In genomic region chr12:31917245-31917644, GRCm38 (mm10) we compare ENCODE assay signal across 9 mouse cellular contexts. TPM values are rescaled to one million over a fixed set of nuclear protein-coding genes. Genes with fewer than 3 reads are reported as not detected.
DNase-seq lines count a peak whose midpoint lies in the region; ATAC-seq and TF ChIP-seq lines count a peak whose summit lies in the region.
"Had no signal": no experiment of that assay in that cellular context is flagged by ENCODE, and none has a peak within 500 bp of the region (broad histone marks: within the 10 kb centered on the region; RNA-seq: fewer than 3 reads in every experiment).

No protein-coding gene starts in this region.

- no peak for TF ChIP-seq POLR2A in lung, adult 2 months (IDR thresholded peaks at IDR 0.05; ENCODE audit: borderline replicate concordance, extremely low read depth, low read depth, low read length)

- intact Hi-C loops in heart, postnatal 25 days (cut with DNase I), result no loop called here

- WGBS in lung, embryonic 14.5 days, result 74% methylated on average over 5 of the region's 5 CpGs
- 54% methylated on average over 5 of the region's 5 CpGs for WGBS in lung, adult 2 months

- H3K4me2 ChIP-seq in lung, embryonic 14.5 days, result no peak overlapping the region

- H3K4me1 ChIP-seq in lung, embryonic 14.5 days (ENCODE audit: insufficient read depth), result no peaks in the 10 kb centered on the region
- peaks cover 4% of the 10 kb centered on the region; the same call in 1 of the 2 replicates for H3K4me1 ChIP-seq in lung, adult 2 months (ENCODE audit: control insufficient read depth, insufficient read depth, low read length)

- ATAC-seq in lung, embryonic 14.5 days (ENCODE audit: insufficient read depth), result no peak
- peak; percentile 62; the same call in 1 of the 2 replicates for ATAC-seq in erythroid progenitor cell, adult 5-6 weeks (replicated peaks; ENCODE audit: low FRiP score, poor library complexity, severe bottlenecking)

- no peak overlapping the region for H3K4me3 ChIP-seq in lung, embryonic 14.5 days (ENCODE audit: low read depth, low read length)
- no peak overlapping the region for H3K4me3 ChIP-seq in lung, adult 2 months (replicated peaks; ENCODE audit: extremely low read depth, low read depth, low read length)
- H3K4me3 ChIP-seq: myocyte had no signal

- peak; percentile 19 for DNase-seq in lung, embryonic 14.5 days
- no peak for DNase-seq in lung, adult 2 months
- DNase-seq in adrenal gland, postnatal 14 days, result peak; percentile 83
- peak; percentile 61 for DNase-seq in heart, postnatal 25 days (ENCODE audit: low spot score)
- DNase-seq in skeletal muscle tissue, adult 2 months (ENCODE audit: low read depth, low spot score), result peak; percentile 56
- no peak for DNase-seq in thymus, postnatal 4 days
- no peak for DNase-seq in right cerebral cortex, adult 2 months (ENCODE audit: low spot score in 2 of 2)

- H3K27me3 ChIP-seq in lung, embryonic 14.5 days (ENCODE audit: insufficient read depth, low read length), result no peaks in the 10 kb centered on the region

- no peaks in the 10 kb centered on the region for H3K9me3 ChIP-seq in lung, embryonic 14.5 days (ENCODE audit: low read depth, low read length)

- H3K9ac ChIP-seq in lung, embryonic 14.5 days, result no peak overlapping the region

- H3K27ac ChIP-seq in lung, embryonic 14.5 days (ENCODE audit: low read depth), result no peak overlapping the region

- TF ChIP-seq CTCF in lung, embryonic 14.5 days (IDR thresholded peaks at IDR 0.05; ENCODE audit: low read depth), result no peak
- no peak for TF ChIP-seq CTCF in lung, adult 2 months (IDR thresholded peaks at IDR 0.05; ENCODE audit: insufficient read depth, low read length)

- no peaks in the 10 kb centered on the region for H3K36me3 ChIP-seq in lung, embryonic 14.5 days (ENCODE audit: insufficient read depth)

RNA-seq across cellular contexts. Expression of gene Hbp1, which starts 33.1 kb away (rescaled TPM):
- 121 and 129 TPM in 2 replicates for polyA plus RNA-seq in lung, embryonic 14.5 days (2014; fragmentation: Nextera tagmentation; extraction: Ambion mirVana)
- 51.4 and 72.6 TPM in 2 replicates for polyA plus RNA-seq in lung, adult 2 months (2012; rRNA removed)
- 102 and 113 TPM in 2 replicates for total RNA-seq in adrenal gland, postnatal 14 days (2021)
- 73.9 and 109 TPM in 2 replicates for total RNA-seq in erythroid progenitor cell, adult 5-6 weeks (2015; ENCODE audit: low replicate concordance)
- total RNA-seq in erythroid progenitor cell, adult 5-6 weeks (2017; ENCODE audit: low replicate concordance), result 71.8 and 72.6 TPM in 2 replicates
- 10 to 100 TPM; 78.4 to 85.9 TPM for total RNA-seq in heart, postnatal 25 days (2021)

Comparison
In these comparisons a context has a peak if more than half of its experiments do, and no peak if none do; other contexts are left out.
1. DNase-seq: peak in lung, embryonic 14.5 days (single experiment), adrenal gland, postnatal 14 days (single experiment), heart, postnatal 25 days (single experiment) and skeletal muscle tissue, adult 2 months (single experiment); none in lung, adult 2 months (single experiment), thymus, postnatal 4 days (single experiment) and right cerebral cortex, adult 2 months (0 of 2).